Mouse (Mus musculus) liver, embryonic 11.5 days (tissue): ENCODE measurements around the gene Atp5mpl. TPM values are rescaled to one million over a fixed set of nuclear protein-coding genes. Genes with fewer than 3 reads are reported as not detected.
"Not testable (repeated sequence)": the region's sequence is repeated elsewhere in the genome, so short reads cannot be mapped to it uniquely, and the experiment has no call there.

ENCODE experiments used
- ATAC-seq: fragments of 200-750 bp; cut with Nextera tagmentation; replicated peaks from 2 replicates; pipeline ENCODE4 v1.8.0; 2017; ENCODE audit warnings: moderate number of reproducible peaks, mild to moderate bottlenecking, moderate TSS enrichment, moderate library complexity; ENCODE audit not compliant: low FRiP score
- DNase-seq: peaks from one replicate; pipeline ENCODE4 v3.0.0-alpha.2; 2017; ENCODE audit warnings: low spot score
- H3K27ac ChIP-seq: fragments of 300-500 bp; sonication (generic); 2 replicates; pipeline ENCODE4 v1.5.1; 2014; ENCODE audit warnings: mild to moderate bottlenecking, low read depth, low read length, control low read depth
- H3K27me3 ChIP-seq: fragments of 300-500 bp; sonication (generic); replicated peaks from 2 replicates; pipeline ENCODE4 v1.6.1; 2014; ENCODE audit warnings: low read length, mixed read lengths; ENCODE audit not compliant: control insufficient read depth, insufficient read depth
- H3K36me3 ChIP-seq: fragments of 300-500 bp; sonication (generic); 2 replicates; pipeline ENCODE4 v1.6.1; 2014; ENCODE audit warnings: mild to moderate bottlenecking, low read length, moderate library complexity, mixed read lengths; ENCODE audit not compliant: control insufficient read depth, insufficient read depth
- H3K4me1 ChIP-seq: fragments of 300-500 bp; sonication (generic); replicated peaks from 2 replicates; pipeline ENCODE4 v1.6.1; 2014; ENCODE audit warnings: low read length, mixed read lengths; ENCODE audit not compliant: control insufficient read depth, insufficient read depth
- H3K4me2 ChIP-seq: fragments of 300-500 bp; sonication (generic); 2 replicates; pipeline ENCODE4 v1.6.1; 2014; ENCODE audit warnings: mild to moderate bottlenecking, control low read depth, moderate library complexity
- H3K4me3 ChIP-seq: fragments of 300-500 bp; sonication (generic); 2 replicates; pipeline ENCODE4 v1.5.1; 2014; ENCODE audit warnings: low read depth, low read length, control low read depth
- H3K9ac ChIP-seq: fragments of 300-500 bp; sonication (generic); 2 replicates; pipeline ENCODE4 v1.6.1; 2014; ENCODE audit warnings: low read depth, low read length, control low read depth
- H3K9me3 ChIP-seq: fragments of 300-500 bp; sonication (generic); 2 replicates; pipeline ENCODE4 v1.6.1; 2016; ENCODE audit warnings: low read length, inconsistent platforms, mixed read lengths; ENCODE audit not compliant: control insufficient read depth
- WGBS: fragments of 180-500 bp; shearing (Covaris S2); extraction: QIAGEN DNeasy Blood & Tissue Kit; methylation state at CpG from one replicate; pipeline ENCODE4 v1.1.7; 2014; 5-methylcytosine and 5-hydroxymethylcytosine counted together
- polyA plus RNA-seq: library from polyadenylated mRNA; unstranded; fragments of >200 nt; fragmentation: Nextera tagmentation; extraction: Ambion mirVana; gene quantifications from 2 replicates; pipeline ENCODE4 v1.2.1, GENCODE M21; 2014

The Atp5mpl gene
- polyA plus RNA-seq, 1 experiment from 2014 or later: 735 TPM

- no peak for DNase-seq
- WGBS: 71% methylated on average over 4 of the region's 4 CpGs
- H3K9ac ChIP-seq: no peak overlapping the region
- no peaks in the 10 kb centered on the region for H3K27me3 ChIP-seq
- H3K27ac ChIP-seq: no peak overlapping the region
- H3K36me3 ChIP-seq: no peaks in the 10 kb centered on the region
- no peak overlapping the region for H3K4me3 ChIP-seq
- ATAC-seq: no peak
- peaks cover 7% of the 10 kb centered on the region for H3K4me1 ChIP-seq
- no peaks in the 10 kb centered on the region for H3K9me3 ChIP-seq
- no peak overlapping the region for H3K4me2 ChIP-seq
Observed at GRCm38 (mm10) chr12:111970085-111970484, 3.3 kb upstream of the Atp5mpl start.

DNA sequence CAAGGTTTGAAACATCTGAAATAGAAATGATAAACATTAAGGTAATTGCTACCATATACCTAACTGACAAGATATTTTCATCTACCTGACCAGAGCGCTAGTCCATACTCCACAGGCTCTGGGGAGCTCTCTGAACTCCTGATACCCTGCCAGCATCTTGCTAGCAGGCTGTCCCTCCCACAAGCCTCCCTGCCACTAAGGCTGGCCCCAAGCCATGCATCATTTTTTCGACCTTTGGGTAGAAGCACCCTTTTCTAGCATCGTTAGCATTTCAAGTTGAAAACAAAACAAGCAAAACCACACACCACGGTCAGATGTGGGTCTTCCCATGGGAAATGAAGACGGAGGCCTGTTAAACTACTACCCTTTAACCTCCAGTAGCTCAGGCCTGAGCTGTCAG, 3.4 kb downstream of the Atp5mpl start:
- DNase-seq (no peak), ATAC-seq (no peak)
- Histone ChIP-seq H3K4me1 (peaks cover 7% of the 10 kb centered on the region), H3K27ac (no peak overlapping the region), H3K36me3 (peaks cover 36% of the 10 kb centered on the region), H3K4me3 (no peak overlapping the region), H3K4me2 (no peak overlapping the region), H3K27me3 (no peaks in the 10 kb centered on the region), H3K9ac (no peak overlapping the region), H3K9me3 (peaks cover 3% of the 10 kb centered on the region; the same call in 1 of the 2 replicates)
- 91% methylated on average over 5 of the region's 5 CpGs for WGBS

DNA sequence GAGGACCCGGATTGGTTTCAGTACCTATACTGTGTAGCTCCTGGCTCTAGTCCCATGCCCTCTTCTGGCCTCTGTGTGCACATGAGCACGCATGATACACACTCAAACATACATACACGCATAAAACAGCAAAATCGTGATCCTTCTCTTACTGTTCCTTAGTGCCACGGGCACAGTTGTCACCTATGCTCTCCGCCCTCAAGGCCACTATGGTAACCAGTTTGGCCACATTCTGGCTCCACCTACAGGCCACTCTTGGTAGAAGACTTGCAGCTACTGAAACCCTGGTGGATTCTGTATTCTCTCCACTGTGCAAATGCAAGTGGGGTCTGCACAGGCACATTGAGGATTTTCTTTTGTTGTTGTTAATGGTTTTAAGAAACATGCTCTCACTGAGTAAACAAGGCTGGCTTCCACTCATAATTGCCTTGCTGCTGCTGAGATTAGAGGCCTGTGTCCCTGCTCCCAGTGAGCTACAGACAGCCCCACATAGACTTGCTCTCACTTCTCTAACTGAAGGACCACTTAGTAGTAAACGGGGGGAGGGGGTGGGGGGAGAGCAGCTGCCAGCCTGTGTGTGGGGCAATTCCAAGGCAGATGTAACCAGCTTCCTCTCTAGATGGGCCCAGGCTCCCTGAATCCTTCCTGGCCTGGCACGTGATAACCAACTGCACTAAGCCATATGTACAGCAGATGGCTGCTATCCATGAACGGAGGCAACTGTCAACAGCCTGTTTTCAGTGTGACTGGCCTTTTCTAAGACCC, 8.5 kb downstream of the Atp5mpl start:
- no peaks in the 10 kb centered on the region for H3K27me3 ChIP-seq
- 37% methylated on average over 9 of the region's 9 CpGs for WGBS
- no peak overlapping the region for H3K27ac ChIP-seq
- peaks cover 3% of the 10 kb centered on the region; the same call in 1 of the 2 replicates for H3K9me3 ChIP-seq
- DNase-seq (peak; percentile 48), ATAC-seq (peak; percentile 69)
- no peaks in the 10 kb centered on the region for H3K4me1 ChIP-seq
- H3K36me3 ChIP-seq: peaks cover 31% of the 10 kb centered on the region
- no peak overlapping the region for H3K4me2 ChIP-seq
- H3K4me3 ChIP-seq: no peak overlapping the region
- H3K9ac ChIP-seq: no peak overlapping the region

DNA sequence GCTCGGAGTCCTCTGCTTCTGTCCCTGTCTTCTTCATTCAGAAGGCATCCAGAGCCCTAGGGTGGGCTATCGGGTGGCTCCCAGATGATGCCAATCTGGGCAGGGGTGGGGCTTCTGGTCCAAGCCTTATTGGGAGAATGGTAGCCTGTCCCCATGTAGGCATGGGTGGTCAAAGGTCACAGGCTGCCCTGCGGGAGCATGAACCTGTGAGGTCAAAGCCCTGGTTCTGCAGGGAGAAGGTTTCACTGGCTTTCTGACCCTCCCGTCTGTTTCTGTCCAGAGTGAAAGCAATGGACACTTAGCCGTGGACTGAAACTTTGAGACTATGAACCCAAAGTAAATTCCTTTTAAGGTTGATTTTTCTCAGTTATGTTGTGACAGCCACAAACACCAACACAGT, 10.6 kb downstream of the Atp5mpl start:
- Histone ChIP-seq H3K4me1 (peaks cover 4% of the 10 kb centered on the region), H3K9ac (no peak overlapping the region), H3K27me3 (no peaks in the 10 kb centered on the region), H3K4me3 (no peak overlapping the region), H3K27ac (no peak overlapping the region), H3K9me3 (peaks cover 3% of the 10 kb centered on the region; the same call in 1 of the 2 replicates), H3K4me2 (no peak overlapping the region), H3K36me3 (peaks cover 19% of the 10 kb centered on the region)
- DNase-seq (no peak), ATAC-seq (no peak)
- whole genome bisulfite sequencing: 70% methylated on average over 5 of the region's 5 CpGs

- Histone ChIP-seq H3K4me1 (peaks cover 11% of the 10 kb centered on the region), H3K9ac (no peak overlapping the region), H3K27me3 (no peaks in the 10 kb centered on the region), H3K4me3 (no peak overlapping the region), H3K36me3 (no peaks in the 10 kb centered on the region), H3K9me3 (no peaks in the 10 kb centered on the region), H3K4me2 (no peak overlapping the region), H3K27ac (no peak overlapping the region)
- 73% methylated on average over 5 of the region's 5 CpGs for WGBS
- ATAC-seq (no peak), DNase-seq (no peak)
Observed at GRCm38 (mm10) chr12:111951701-111952100, 15.1 kb downstream of the Atp5mpl start.

DNA sequence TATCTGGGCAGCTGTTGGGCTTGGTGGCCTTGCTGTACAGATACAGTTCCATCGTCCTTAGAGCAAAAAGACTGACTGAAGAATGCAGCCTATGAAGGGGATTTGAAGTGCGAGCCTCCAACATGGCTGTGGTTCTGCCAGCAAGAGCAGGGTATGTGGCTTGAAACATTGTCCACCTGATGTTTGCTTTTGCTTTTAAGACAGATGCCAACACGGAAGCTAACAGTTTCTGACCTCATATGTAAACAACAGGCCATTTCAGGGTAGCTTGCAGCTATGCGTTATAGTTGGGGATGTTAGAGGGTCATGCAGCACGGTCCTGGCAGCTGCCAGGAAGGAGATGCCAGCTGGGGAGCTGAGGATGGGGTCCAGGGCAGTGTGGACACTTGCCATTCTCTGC, 16.3 kb downstream of the Atp5mpl start:
- H3K27me3 ChIP-seq: no peaks in the 10 kb centered on the region
- WGBS: 68% methylated on average over 5 of the region's 5 CpGs

DNA sequence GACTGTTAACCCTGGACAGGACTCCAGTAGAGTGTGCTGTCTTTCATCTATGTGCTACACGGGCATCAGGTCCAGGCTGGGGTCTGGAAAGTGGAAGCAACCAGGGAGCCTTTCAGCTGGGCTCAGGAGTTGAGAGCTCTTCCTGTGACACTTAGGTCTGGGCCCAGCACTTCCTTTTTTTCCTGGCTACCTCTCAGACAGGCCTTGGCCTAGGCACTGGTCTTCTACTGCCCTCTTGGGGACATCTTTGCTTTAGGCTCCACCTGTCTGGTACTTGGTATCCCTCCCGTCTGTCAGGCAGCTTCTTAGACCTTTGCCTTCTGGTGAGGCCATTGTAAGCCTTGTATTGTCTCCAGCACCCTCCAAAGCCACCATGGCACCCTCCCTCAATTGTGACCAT, 20.1 kb downstream of the Atp5mpl start:
- H3K4me3 ChIP-seq: no peak overlapping the region
- H3K9me3 ChIP-seq: no peaks in the 10 kb centered on the region
- no peaks in the 10 kb centered on the region for H3K27me3 ChIP-seq
- 24% methylated on average over 2 of the region's 2 CpGs for WGBS
- no peak overlapping the region for H3K4me2 ChIP-seq
- peak; percentile 13 for ATAC-seq
- peak; percentile 47 for DNase-seq
- no peaks in the 10 kb centered on the region for H3K36me3 ChIP-seq
- peaks cover 42% of the 10 kb centered on the region for H3K4me1 ChIP-seq
- H3K27ac ChIP-seq: peak overlapping the region; percentile 74
- peak overlapping the region; percentile 28; the same call in 1 of the 2 replicates for H3K9ac ChIP-seq

More for the DNA sequence above, 16.3 kb downstream of the Atp5mpl start:
- no peak for ATAC-seq
- Histone ChIP-seq H3K9me3 (no peaks in the 10 kb centered on the region), H3K27ac (no peak overlapping the region), H3K4me1 (peaks cover 19% of the 10 kb centered on the region), H3K4me3 (no peak overlapping the region), H3K9ac (no peak overlapping the region), H3K4me2 (no peak overlapping the region), H3K36me3 (no peaks in the 10 kb centered on the region)
- no peak for DNase-seq

DNA sequence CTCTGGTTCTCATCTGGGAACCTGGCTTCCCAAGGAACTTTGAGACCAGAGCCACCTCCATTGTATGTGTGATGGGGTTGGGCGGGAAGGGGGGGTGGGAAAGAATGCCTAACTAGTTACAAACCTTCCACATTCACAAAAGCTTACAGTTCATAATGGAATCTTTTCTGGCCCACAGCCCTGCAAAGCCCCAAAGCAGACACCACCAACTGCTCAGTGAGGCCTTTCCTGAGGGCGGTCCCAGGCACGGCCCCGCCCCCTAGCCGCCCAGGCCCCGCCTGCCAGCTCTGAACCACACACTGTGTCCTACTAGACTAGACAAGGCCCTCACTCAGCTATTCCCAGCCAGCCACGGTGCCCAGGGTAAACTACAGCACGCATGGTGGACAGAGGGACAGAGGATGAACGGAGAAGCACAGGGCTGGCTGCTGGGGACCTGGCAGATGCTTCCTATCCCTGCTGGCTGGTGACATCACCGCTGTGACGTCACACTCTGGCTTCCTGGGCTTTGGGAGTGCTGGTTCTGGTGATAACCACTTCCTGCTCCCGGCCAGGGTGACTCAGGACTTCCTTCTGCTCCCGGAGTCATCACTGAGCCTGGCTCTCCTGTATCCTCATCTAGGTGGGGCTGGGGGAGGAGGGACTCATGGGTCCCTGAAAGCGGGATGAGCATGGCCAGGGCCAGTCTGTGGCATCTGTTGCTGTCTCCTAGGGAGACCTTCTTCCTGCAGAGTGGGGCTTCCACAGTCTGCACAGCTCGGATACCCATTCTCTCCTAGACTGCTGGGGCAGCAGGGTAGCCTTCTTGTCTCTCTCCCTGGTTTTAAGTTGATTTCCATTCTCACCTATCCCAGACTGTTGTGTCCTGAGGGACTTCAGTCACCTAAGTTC, 20.8 kb downstream of the Atp5mpl start:
- H3K4me2 ChIP-seq: peak overlapping the region; percentile 55
- H3K27me3 ChIP-seq, H3K36me3 ChIP-seq, DNase-seq, H3K9me3 ChIP-seq: not testable (repeated sequence)
- 0 out of 2 replicates have a peak overlapping the region, but pooled peaks have one; percentile 2 for H3K4me3 ChIP-seq
- peak overlapping the region; percentile 61 for H3K9ac ChIP-seq
- peaks cover 42% of the 10 kb centered on the region for H3K4me1 ChIP-seq
- ATAC-seq: peak; percentile 79
- WGBS: 29% methylated on average over 10 of the region's 15 CpGs
- H3K27ac ChIP-seq: peak overlapping the region; percentile 92
